Mouse (Mus musculus) CH12.LX (cell line): ENCODE results near the gene Zfp141. TPM values are rescaled to one million over a fixed set of nuclear protein-coding genes. Genes with fewer than 3 reads are reported as not detected.

Experiments used
- DNase-seq: peaks from one replicate; pipeline ENCODE4 v3.0.0-alpha.2; 2013; ENCODE audit errors: extremely low read depth
- H3K27ac ChIP-seq: 2 replicates; pipeline ENCODE4 v1.5.1; 2012; ENCODE audit warnings: low read depth, mild to moderate bottlenecking, control low read depth, moderate library complexity; ENCODE audit not compliant: insufficient read depth
- H3K27me3 ChIP-seq: replicated peaks from 2 replicates; pipeline ENCODE3; 2012; ENCODE audit warnings: inconsistent platforms
- H3K36me3 ChIP-seq, 2 experiments: replicated peaks in 1 of 2; 2 replicates each; pipeline versions ENCODE3 to v1.6.1; 2012; ENCODE audit warnings: inconsistent platforms in 1 of 2, low read length in 1 of 2, mild to moderate bottlenecking in 1 of 2, mixed read lengths in 1 of 2, moderate library complexity in 1 of 2; ENCODE audit not compliant: control insufficient read depth in 1 of 2, insufficient read depth in 1 of 2
- H3K4me1 ChIP-seq, 2 experiments: 2 replicates each; pipeline ENCODE4 v1.6.1; 2012; ENCODE audit warnings: inconsistent platforms in 1 of 2, moderate library complexity in 1 of 2; ENCODE audit not compliant: insufficient read depth in 2 of 2, control insufficient read depth in 1 of 2
- H3K4me2 ChIP-seq: 2 replicates; pipeline ENCODE4 v1.6.1; 2012; ENCODE audit warnings: low read depth, mild to moderate bottlenecking, control low read depth; ENCODE audit not compliant: poor library complexity, insufficient read depth, severe bottlenecking
- H3K4me3 ChIP-seq, 3 experiments: fragments of 150-350 bp in 1 of 3; sonication (generic) in 1 of 3; replicated peaks in 1 of 3; 2 replicates each; pipeline versions ENCODE3 to v1.5.1; 2011 to 2012; ENCODE audit warnings: low read depth in 2 of 3, low read length in 2 of 3, mild to moderate bottlenecking in 2 of 3, moderate library complexity in 2 of 3, control low read depth in 1 of 3, improper control_type of control experiment in 1 of 3, inconsistent platforms in 1 of 3, mixed read lengths in 1 of 3; ENCODE audit not compliant: poor library complexity in 1 of 3
- H3K79me2 ChIP-seq: replicated peaks from 2 replicates; pipeline ENCODE4 v1.6.1; 2012; ENCODE audit warnings: mild to moderate bottlenecking, moderate library complexity; ENCODE audit not compliant: control insufficient read depth, poor library complexity, insufficient read depth, severe bottlenecking; ENCODE audit errors: extremely low read depth
- H3K9ac ChIP-seq: 2 replicates; pipeline ENCODE4 v1.6.1; 2012; ENCODE audit warnings: low read depth, mild to moderate bottlenecking, control low read depth, moderate library complexity; ENCODE audit not compliant: insufficient read depth
- H3K9me3 ChIP-seq: replicated peaks from 2 replicates; pipeline ENCODE3; 2012; ENCODE audit warnings: low read length, inconsistent platforms, mixed read lengths
- BHLHE40 ChIP-seq: IDR thresholded peaks from 2 replicates; pipeline ENCODE4 v1.6.1; 2011; ENCODE audit warnings: mild to moderate bottlenecking, low read depth, low read length, improper control_type of control experiment
- EP300 ChIP-seq: IDR thresholded peaks from 2 replicates; pipeline ENCODE4 v1.6.1; 2011; ENCODE audit warnings: low read length, improper control_type of control experiment
- ETS1 ChIP-seq: conservative IDR thresholded peaks from 2 replicates; pipeline ENCODE4 v1.6.1; 2012; ENCODE audit warnings: low read depth, mild to moderate bottlenecking, inconsistent platforms, low read length, improper control_type of control experiment, moderate library complexity
- HCFC1 ChIP-seq: IDR thresholded peaks from 2 replicates; pipeline ENCODE4 v1.6.1; 2012; ENCODE audit warnings: low read depth, mild to moderate bottlenecking, inconsistent platforms, low read length, improper control_type of control experiment
- IRF4 ChIP-seq: IDR thresholded peaks from 2 replicates; pipeline ENCODE4 v1.6.1; 2014; ENCODE audit warnings: low read depth, mild to moderate bottlenecking, inconsistent platforms, low read length, improper control_type of control experiment
- JUN ChIP-seq: IDR thresholded peaks from 2 replicates; pipeline ENCODE4 v1.6.1; 2011; ENCODE audit warnings: low read depth, mild to moderate bottlenecking, low read length, improper control_type of control experiment, moderate library complexity; ENCODE audit not compliant: insufficient read depth
- MAFK ChIP-seq: IDR thresholded peaks from 2 replicates; pipeline ENCODE4 v1.6.1; 2011; ENCODE audit warnings: low read length, improper control_type of control experiment; ENCODE audit not compliant: insufficient replicate concordance
- MEF2A ChIP-seq: IDR thresholded peaks from 2 replicates; pipeline ENCODE4 v1.6.1; 2014; ENCODE audit warnings: low read depth, mild to moderate bottlenecking, inconsistent platforms, low read length, improper control_type of control experiment, borderline replicate concordance
- MXI1 ChIP-seq: IDR thresholded peaks from 2 replicates; pipeline ENCODE4 v1.6.1; 2011; ENCODE audit warnings: mild to moderate bottlenecking, low read depth, low read length, improper control_type of control experiment
- MYC ChIP-seq: IDR thresholded peaks from 2 replicates; pipeline ENCODE4 v1.6.1; 2011; ENCODE audit warnings: low read depth, mild to moderate bottlenecking, improper control_type of control experiment, low read length
- NELFE ChIP-seq: IDR thresholded peaks from 2 replicates; pipeline ENCODE4 v1.6.1; 2011; ENCODE audit warnings: low read depth, low read length, improper control_type of control experiment
- POLR2A ChIP-seq: IDR thresholded peaks from 2 replicates; pipeline ENCODE4 v1.6.1; 2011; ENCODE audit warnings: low read depth, mild to moderate bottlenecking, improper control_type of control experiment, low read length
- POLR2AphosphoS2 ChIP-seq: IDR thresholded peaks from 2 replicates; pipeline ENCODE4 v1.6.1; 2011; ENCODE audit warnings: low read depth, low read length, improper control_type of control experiment
- RAD21 ChIP-seq: IDR thresholded peaks from 2 replicates; pipeline ENCODE4 v1.6.1; 2011; ENCODE audit warnings: low read depth, mild to moderate bottlenecking, low read length, improper control_type of control experiment, moderate library complexity
- SMC3 ChIP-seq: IDR thresholded peaks from 2 replicates; pipeline ENCODE4 v1.6.1; 2011; ENCODE audit warnings: low read depth, low read length, improper control_type of control experiment
- TBP ChIP-seq: conservative IDR thresholded peaks from 2 replicates; pipeline ENCODE4 v1.6.1; 2011; ENCODE audit warnings: low read depth, low read length, improper control_type of control experiment
- USF1 ChIP-seq: IDR thresholded peaks from 2 replicates; pipeline ENCODE4 v1.6.1; 2014; ENCODE audit warnings: low read depth, mild to moderate bottlenecking, inconsistent platforms, low read length, improper control_type of control experiment
- USF2 ChIP-seq: conservative IDR thresholded peaks from 2 replicates; pipeline ENCODE4 v1.6.1; 2011; ENCODE audit warnings: low read depth, low read length, improper control_type of control experiment
- ZKSCAN1 ChIP-seq: IDR thresholded peaks from 2 replicates; pipeline ENCODE4 v1.6.1; 2012; ENCODE audit warnings: low read depth, inconsistent platforms, low read length, improper control_type of control experiment, borderline replicate concordance
- dilution Hi-C: fragments of 300-500 bp; cut with MboI; formaldehyde crosslinking; loops from 2 replicates; pipeline ENCODE4 v1.14.3; 2020; ENCODE audit warnings: low sequenced_read_pairs; ENCODE audit not compliant: extremely low pct_unique_long_range_greater_than_20kb, extremely low pct_ligation_motif_present
- in situ Hi-C: fragments of 300-500 bp; cut with MboI; formaldehyde crosslinking; loops from 3 replicates; pipeline ENCODE4 v1.14.3; 2019; ENCODE audit warnings: low sequenced_read_pairs, low pct_ligation_motif_present, low pct_unique_long_range_greater_than_20kb, mixed read lengths
- polyA plus RNA-seq: library from polyadenylated mRNA; unstranded; fragments of >175 nt; gene quantifications from 2 replicates; pipeline ENCODE4 v1.2.1, GENCODE M21; 2012; ENCODE audit warnings: low read depth; ENCODE audit not compliant: insufficient read length
- total RNA-seq, 2 experiments: library from RNA; depleted of rRNA; stranded (reverse); fragments of 300-350 nt in 1 of 2; fragments of >200 nt in 1 of 2; gene quantifications; 2 replicates each; pipeline ENCODE4 v1.2.3; 2012 to 2014

Gene Zfp141
- total and polyA plus RNA-seq, 3 experiments, result 13.5 to 26.8 (median 18.0) TPM

DNA sequence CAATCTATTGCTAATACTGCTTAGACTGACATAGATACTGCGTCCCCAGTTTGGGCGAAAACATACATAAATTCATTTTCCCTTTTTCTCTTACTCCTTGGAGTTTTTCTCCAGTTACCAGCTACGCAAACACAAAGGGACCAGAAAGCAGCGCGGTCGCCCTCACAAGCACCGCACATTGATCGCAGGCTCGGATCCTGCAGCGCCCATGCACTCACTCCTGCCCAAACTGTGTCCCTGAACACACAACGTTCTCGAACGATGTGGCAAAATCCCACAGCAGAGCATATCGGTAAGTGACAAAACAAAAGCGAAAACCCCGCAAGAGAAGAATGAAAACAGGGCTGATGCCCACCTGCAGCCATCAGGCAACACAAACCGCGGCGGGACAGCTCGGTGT lies 354 bp downstream of the Zfp141 start:
- Histone ChIP-seq H3K79me2 (peaks cover 18% of the 10 kb centered on the region), H3K4me3 (peak overlapping the region; percentile 65 to 83 (median 78)), H3K4me2 (peak overlapping the region; percentile 78; the same call in 1 of the 2 replicates), H3K27ac (peak overlapping the region; percentile 32; the same call in 1 of the 2 replicates), H3K9ac (peak overlapping the region; percentile 58), H3K27me3 (no peaks in the 10 kb centered on the region), H3K9me3 (no peaks in the 10 kb centered on the region), H3K36me3 (peaks cover 5 to 12% of the 10 kb centered on the region in 2 experiments), H3K4me1 (peaks cover 5 to 17% of the 10 kb centered on the region in 2 experiments)
- in situ Hi-C loops, result no loop called here
- dilution Hi-C loops, result no loop called here
- TF ChIP-seq SMC3 (no peak), HCFC1 (no peak), TBP (no peak), NELFE (no peak), RAD21 (no peak), USF1 (no peak), BHLHE40 (no peak), ZKSCAN1 (no peak), ETS1 (no peak), POLR2A (no peak)
- peak; percentile 17 for DNase-seq

DNA sequence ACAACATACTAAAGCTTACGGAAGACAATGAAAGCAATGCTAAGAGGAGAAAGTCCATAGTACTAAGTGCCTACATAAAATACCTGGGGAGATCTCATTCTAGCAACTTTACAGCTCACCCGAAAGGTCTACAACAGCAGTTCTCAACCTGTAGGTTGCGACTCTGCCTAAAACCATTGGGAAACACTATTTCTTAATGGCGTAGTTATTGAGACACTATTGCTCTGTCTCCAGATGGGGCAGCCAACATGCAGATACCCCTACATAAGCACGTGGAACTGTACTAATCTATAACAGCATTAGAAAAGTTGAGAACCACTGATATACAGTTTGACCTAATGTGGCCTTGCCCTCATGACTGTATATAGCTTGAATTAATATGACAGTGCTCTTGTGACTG lies 7.3 kb downstream of the Zfp141 start:
- Histone ChIP-seq H3K27me3 (no peaks in the 10 kb centered on the region), H3K4me2 (no peak overlapping the region), H3K4me1 (peaks cover 4% of the 10 kb centered on the region in 2 experiments), H3K9me3 (no peaks in the 10 kb centered on the region), H3K79me2 (peaks cover 19% of the 10 kb centered on the region), H3K36me3 (peaks cover 10 to 33% of the 10 kb centered on the region in 2 experiments), H3K9ac (no peak overlapping the region), H3K4me3 (no peak overlapping the region), H3K27ac (no peak overlapping the region)
- dilution Hi-C loops, result no loop called here
- TF ChIP-seq MAFK (no peak), TBP (no peak), MEF2A (no peak), MXI1 (no peak), NELFE (no peak), ETS1 (no peak), BHLHE40 (no peak), MYC (no peak), EP300 (no peak), JUN (no peak), HCFC1 (no peak), IRF4 (no peak), SMC3 (no peak), POLR2AphosphoS2 (no peak), USF2 (no peak)
- in situ Hi-C loops, result no loop called here
- no peak for DNase-seq
